Mouse (Mus musculus) hindbrain, embryonic 13.5 days (tissue): ENCODE data around the gene Crb2. TPM values are rescaled to one million over a fixed set of nuclear protein-coding genes. Genes with fewer than 3 reads are reported as not detected.

Source experiments
- ATAC-seq: fragments of 200-750 bp; cut with Nextera tagmentation; 2 replicates; pipeline ENCODE4 v1.8.0; 2017; ENCODE audit warnings: moderate TSS enrichment; ENCODE audit not compliant: low FRiP score
- H3K27ac ChIP-seq: fragments of 300-500 bp; sonication (generic); 2 replicates; pipeline ENCODE4 v1.5.1; 2015; ENCODE audit warnings: inconsistent platforms, mild to moderate bottlenecking, moderate library complexity
- H3K27me3 ChIP-seq: fragments of 300-500 bp; sonication (generic); 2 replicates; pipeline ENCODE4 v1.6.1; 2015; ENCODE audit warnings: mild to moderate bottlenecking, inconsistent platforms
- H3K36me3 ChIP-seq: fragments of 300-500 bp; sonication (generic); 2 replicates; pipeline ENCODE4 v1.6.1; 2015; ENCODE audit warnings: mild to moderate bottlenecking, inconsistent platforms
- H3K4me1 ChIP-seq: fragments of 300-500 bp; sonication (generic); replicated peaks from 2 replicates; pipeline ENCODE4 v1.6.1; 2015; ENCODE audit warnings: inconsistent platforms
- H3K4me2 ChIP-seq: fragments of 300-500 bp; sonication (generic); 2 replicates; pipeline ENCODE4 v1.6.1; 2015; ENCODE audit warnings: inconsistent platforms, mild to moderate bottlenecking, moderate library complexity
- H3K4me3 ChIP-seq: fragments of 300-500 bp; sonication (generic); 2 replicates; pipeline ENCODE4 v1.5.1; 2015; ENCODE audit warnings: mild to moderate bottlenecking, inconsistent platforms
- H3K9ac ChIP-seq: fragments of 300-500 bp; sonication (generic); 2 replicates; pipeline ENCODE4 v1.6.1; 2015; ENCODE audit warnings: mild to moderate bottlenecking, inconsistent platforms
- H3K9me3 ChIP-seq: fragments of 300-500 bp; sonication (generic); 2 replicates; pipeline ENCODE4 v1.6.1; 2016; ENCODE audit warnings: inconsistent platforms
- WGBS: fragments of 180-500 bp; shearing (Covaris S2); methylation state at CpG from one replicate; pipeline ENCODE4 v1.1.7; 2015; 5-methylcytosine and 5-hydroxymethylcytosine counted together
- polyA plus RNA-seq: library from polyadenylated mRNA; unstranded; fragments of >200 nt; fragmentation: Nextera tagmentation; extraction: Ambion mirVana; gene quantifications from 2 replicates; pipeline ENCODE4 v1.2.1, GENCODE M21; 2015

The Crb2 gene
- polyA plus RNA-seq, 1 experiment from 2014 or later: 7.5 TPM

- no peak for ATAC-seq
- no peak overlapping the region for H3K4me2 ChIP-seq
- no peak overlapping the region; the same call in 1 of the 2 replicates for H3K27ac ChIP-seq
- H3K27me3 ChIP-seq: peaks cover 19% of the 10 kb centered on the region
- peaks cover 19% of the 10 kb centered on the region for H3K4me1 ChIP-seq
- no peak overlapping the region for H3K9ac ChIP-seq
- H3K4me3 ChIP-seq: no peak overlapping the region
- H3K9me3 ChIP-seq: no peaks in the 10 kb centered on the region
- WGBS: 89% methylated on average over 5 of the region's 5 CpGs
- peaks cover 6% of the 10 kb centered on the region; the same call in 1 of the 2 replicates for H3K36me3 ChIP-seq
These were observed 13.0 kb downstream of the Crb2 start for GRCm38 (mm10) chr2:37789029-37789428.

GRCm38 (mm10) chr2:37789995-37790394 lies 13.9 kb downstream of the Crb2 start:
- no peak overlapping the region for H3K9ac ChIP-seq
- H3K4me1 ChIP-seq: peaks cover 19% of the 10 kb centered on the region
- ATAC-seq: no peak
- H3K36me3 ChIP-seq: peaks cover 6% of the 10 kb centered on the region; the same call in 1 of the 2 replicates
- no peak overlapping the region for H3K27ac ChIP-seq
- H3K27me3 ChIP-seq: peaks cover 19% of the 10 kb centered on the region
- WGBS: 94% methylated on average over 10 of the region's 10 CpGs
- no peak overlapping the region for H3K4me3 ChIP-seq
- no peak overlapping the region for H3K4me2 ChIP-seq
- no peaks in the 10 kb centered on the region for H3K9me3 ChIP-seq

- H3K27ac ChIP-seq: no peak overlapping the region
- no peaks in the 10 kb centered on the region for H3K9me3 ChIP-seq
- H3K36me3 ChIP-seq: peaks cover 6% of the 10 kb centered on the region; the same call in 1 of the 2 replicates
- ATAC-seq: no peak
- H3K9ac ChIP-seq: no peak overlapping the region
- 94% methylated on average over 14 of the region's 14 CpGs for WGBS
- H3K4me2 ChIP-seq: no peak overlapping the region
- peaks cover 19% of the 10 kb centered on the region for H3K4me1 ChIP-seq
- H3K4me3 ChIP-seq: no peak overlapping the region
- H3K27me3 ChIP-seq: peaks cover 19% of the 10 kb centered on the region
These were observed 14.7 kb downstream of the Crb2 start for GRCm38 (mm10) chr2:37790738-37791137.

- Histone ChIP-seq H3K9me3 (no peaks in the 10 kb centered on the region), H3K36me3 (peaks cover 6% of the 10 kb centered on the region; the same call in 1 of the 2 replicates), H3K4me3 (no peak overlapping the region), H3K4me1 (peaks cover 17% of the 10 kb centered on the region), H3K4me2 (no peak overlapping the region), H3K9ac (no peak overlapping the region), H3K27ac (no peak overlapping the region), H3K27me3 (peaks cover 15% of the 10 kb centered on the region)
- no peak for ATAC-seq
- 85% methylated on average over 4 of the region's 4 CpGs for WGBS
These were observed 15.3 kb downstream of the Crb2 start for GRCm38 (mm10) chr2:37791340-37791739.

- WGBS: 96% methylated on average over 1 of the region's 1 CpGs
- peaks cover 12% of the 10 kb centered on the region for H3K27me3 ChIP-seq
- H3K27ac ChIP-seq: no peak overlapping the region
These were observed 20.0 kb downstream of the Crb2 start for GRCm38 (mm10) chr2:37796021-37796420.

GRCm38 (mm10) chr2:37797046-37797445 lies 21.0 kb downstream of the Crb2 start:
- no peak overlapping the region for H3K9ac ChIP-seq
- H3K36me3 ChIP-seq: peaks cover 16% of the 10 kb centered on the region; the same call in 1 of the 2 replicates
- no peak overlapping the region for H3K27ac ChIP-seq
- no peak overlapping the region for H3K4me2 ChIP-seq
- peaks cover 17% of the 10 kb centered on the region; the same call in 1 of the 2 replicates for H3K4me1 ChIP-seq
- no peaks in the 10 kb centered on the region for H3K9me3 ChIP-seq
- peaks cover 12% of the 10 kb centered on the region for H3K27me3 ChIP-seq
- no peak overlapping the region for H3K4me3 ChIP-seq
- 94% methylated on average over 4 of the region's 4 CpGs for WGBS
- no peak for ATAC-seq

More at GRCm38 (mm10) chr2:37796021-37796420, 20.0 kb downstream of the Crb2 start:
- no peak overlapping the region for H3K9ac ChIP-seq
- ATAC-seq: no peak
- H3K4me3 ChIP-seq: no peak overlapping the region
- H3K36me3 ChIP-seq: peaks cover 15% of the 10 kb centered on the region; the same call in 1 of the 2 replicates
- peaks cover 11% of the 10 kb centered on the region; the same call in 1 of the 2 replicates for H3K4me1 ChIP-seq
- H3K9me3 ChIP-seq: no peaks in the 10 kb centered on the region
- H3K4me2 ChIP-seq: no peak overlapping the region

- peaks cover 15% of the 10 kb centered on the region; the same call in 1 of the 2 replicates for H3K36me3 ChIP-seq
- H3K27me3 ChIP-seq: no peaks in the 10 kb centered on the region
- no peak overlapping the region for H3K27ac ChIP-seq
- no peak overlapping the region for H3K9ac ChIP-seq
- no peak for ATAC-seq
- peaks cover 12% of the 10 kb centered on the region; the same call in 1 of the 2 replicates for H3K4me1 ChIP-seq
- no peak overlapping the region for H3K4me2 ChIP-seq
- H3K4me3 ChIP-seq: no peak overlapping the region
- 65% methylated on average over 6 of the region's 6 CpGs for WGBS
- H3K9me3 ChIP-seq: no peaks in the 10 kb centered on the region
These were observed 23.1 kb downstream of the Crb2 start for GRCm38 (mm10) chr2:37799137-37799536.

GRCm38 (mm10) chr2:37801687-37802086 lies 25.6 kb downstream of the Crb2 start:
- WGBS: 81% methylated on average over 4 of the region's 4 CpGs
- peaks cover 23% of the 10 kb centered on the region; the same call in 1 of the 2 replicates for H3K36me3 ChIP-seq
- H3K4me3 ChIP-seq: no peak overlapping the region
- no peaks in the 10 kb centered on the region for H3K27me3 ChIP-seq
- H3K9ac ChIP-seq: no peak overlapping the region
- no peak for ATAC-seq
- H3K4me2 ChIP-seq: no peak overlapping the region
- peaks cover 12% of the 10 kb centered on the region; the same call in 1 of the 2 replicates for H3K4me1 ChIP-seq
- H3K27ac ChIP-seq: no peak overlapping the region
- H3K9me3 ChIP-seq: no peaks in the 10 kb centered on the region

- Histone ChIP-seq H3K9me3 (no peaks in the 10 kb centered on the region), H3K4me2 (no peak overlapping the region), H3K27me3 (no peaks in the 10 kb centered on the region), H3K4me1 (peaks cover 15% of the 10 kb centered on the region; the same call in 1 of the 2 replicates), H3K4me3 (no peak overlapping the region), H3K9ac (no peak overlapping the region), H3K27ac (no peak overlapping the region), H3K36me3 (peaks cover 23% of the 10 kb centered on the region; the same call in 1 of the 2 replicates)
- ATAC-seq: peak; percentile 62; the same call in 1 of the 2 replicates
- 46% methylated on average over 4 of the region's 4 CpGs for WGBS
These were observed 26.7 kb downstream of the Crb2 start for GRCm38 (mm10) chr2:37802610-37803212.

GRCm38 (mm10) chr2:37811682-37812081 lies 35.6 kb downstream of the Crb2 start:
- H3K9ac ChIP-seq: no peak overlapping the region
- H3K4me1 ChIP-seq: peaks cover 18% of the 10 kb centered on the region
- no peak overlapping the region for H3K4me3 ChIP-seq
- no peaks in the 10 kb centered on the region for H3K9me3 ChIP-seq
- 0 out of 2 replicates have a peak, but pooled peaks cover 4% of the 10 kb centered on the region for H3K27me3 ChIP-seq
- WGBS: 44% methylated on average over 2 of the region's 2 CpGs
- ATAC-seq: 0 out of 2 replicates have a peak, but pooled peaks have one; percentile 7
- H3K36me3 ChIP-seq: peaks cover 8% of the 10 kb centered on the region; the same call in 1 of the 2 replicates
- H3K4me2 ChIP-seq: no peak overlapping the region
- H3K27ac ChIP-seq: no peak overlapping the region; the same call in 1 of the 2 replicates

GRCm38 (mm10) chr2:37812401-37812800 lies 36.4 kb downstream of the Crb2 start:
- Histone ChIP-seq H3K9me3 (no peaks in the 10 kb centered on the region), H3K9ac (no peak overlapping the region), H3K4me1 (peaks cover 19% of the 10 kb centered on the region), H3K27me3 (0 out of 2 replicates have a peak, but pooled peaks cover 4% of the 10 kb centered on the region), H3K4me3 (no peak overlapping the region), H3K36me3 (peaks cover 8% of the 10 kb centered on the region; the same call in 1 of the 2 replicates), H3K4me2 (no peak overlapping the region), H3K27ac (no peak overlapping the region)
- ATAC-seq: no peak
- 94% methylated on average over 5 of the region's 5 CpGs for WGBS

GRCm38 (mm10) chr2:37814820-37815361 lies 38.8 kb downstream of the Crb2 start:
- ATAC-seq: no peak
- Histone ChIP-seq H3K36me3 (peaks cover 4% of the 10 kb centered on the region; the same call in 1 of the 2 replicates), H3K4me1 (peaks cover 37% of the 10 kb centered on the region), H3K9ac (no peak overlapping the region), H3K27ac (no peak overlapping the region), H3K27me3 (0 out of 2 replicates have a peak, but pooled peaks cover 4% of the 10 kb centered on the region), H3K4me2 (no peak overlapping the region), H3K9me3 (no peaks in the 10 kb centered on the region), H3K4me3 (no peak overlapping the region)
- whole genome bisulfite sequencing: 85% methylated on average over 8 of the region's 8 CpGs
